Mouse (Mus musculus) megakaryocyte-erythroid progenitor cell, adult 5-6 weeks (primary cell): ENCODE measurements around the gene Nipal3. TPM values are rescaled to one million over a fixed set of nuclear protein-coding genes. Genes with fewer than 3 reads are reported as not detected.

Source experiments
- ATAC-seq: replicated peaks from 2 replicates; pipeline ENCODE4 v1.8.0; 2016; ENCODE audit warnings: mild to moderate bottlenecking, inconsistent platforms; ENCODE audit not compliant: severe bottlenecking, poor library complexity, low FRiP score, low TSS enrichment
- total RNA-seq, 2 experiments: library from RNA; stranded (forward) in 1 of 2; stranded (reverse) in 1 of 2; fragments of 200-1000, 215-1000 nt in 1 of 2; fragments of >200 nt in 1 of 2; fragmentation: Nextera tagmentation in 1 of 2; gene quantifications; 2 replicates each; pipeline ENCODE4 v1.2.3; 2014 to 2017

The Nipal3 gene
- total RNA-seq, 2 experiments from 2014 or later, result 17.0 to 19.2 TPM

GRCm38 (mm10) chr4:135508419-135509039 lies 13.7 kb upstream of the Nipal3 start:
- peak; percentile 32; the same call in 1 of the 2 replicates for ATAC-seq

GRCm38 (mm10) chr4:135507547-135508350 lies 12.9 kb upstream of the Nipal3 start:
- ATAC-seq, result peak; percentile 56

GRCm38 (mm10) chr4:135505794-135506193 lies 11.0 kb upstream of the Nipal3 start:
- peak; percentile 39; the same call in 1 of the 2 replicates for ATAC-seq

- ATAC-seq, result 0 out of 2 replicates have a peak, but pooled peaks have one; percentile 20
Measured at GRCm38 (mm10) chr4:135501587-135501986, 6.7 kb upstream of the Nipal3 start.

GRCm38 (mm10) chr4:135499831-135500230 lies 5.0 kb upstream of the Nipal3 start:
- ATAC-seq, result no peak

GRCm38 (mm10) chr4:135498136-135498535 lies 3.3 kb upstream of the Nipal3 start:
- ATAC-seq, result no peak

- no peak for ATAC-seq
Measured at GRCm38 (mm10) chr4:135495810-135496209, 972 bp upstream of the Nipal3 start.

- no peak for ATAC-seq
Measured at GRCm38 (mm10) chr4:135495397-135495791, 556 bp upstream of the Nipal3 start.

GRCm38 (mm10) chr4:135493691-135494520 lies 932 bp downstream of the Nipal3 start:
- ATAC-seq, result 0 out of 2 replicates have a peak, but pooled peaks have one; percentile 24

GRCm38 (mm10) chr4:135493271-135493670 lies 1.6 kb downstream of the Nipal3 start:
- ATAC-seq, result peak; percentile 31; the same call in 1 of the 2 replicates

- ATAC-seq, result no peak
Measured at GRCm38 (mm10) chr4:135489256-135489655, 5.6 kb downstream of the Nipal3 start.

GRCm38 (mm10) chr4:135486352-135486751 lies 8.5 kb downstream of the Nipal3 start:
- no peak for ATAC-seq

- no peak for ATAC-seq
Measured at GRCm38 (mm10) chr4:135485086-135485485, 9.8 kb downstream of the Nipal3 start.

GRCm38 (mm10) chr4:135480370-135480769 lies 14.5 kb downstream of the Nipal3 start:
- ATAC-seq, result peak; percentile 85

- no peak for ATAC-seq
Measured at GRCm38 (mm10) chr4:135477851-135478250, 17.0 kb downstream of the Nipal3 start.

GRCm38 (mm10) chr4:135463406-135463805 lies 31.4 kb downstream of the Nipal3 start:
- ATAC-seq, result no peak

- ATAC-seq, result no peak
Measured at GRCm38 (mm10) chr4:135453572-135453971, 41.3 kb downstream of the Nipal3 start.

GRCm38 (mm10) chr4:135453164-135453563 lies 41.7 kb downstream of the Nipal3 start:
- ATAC-seq, result no peak

- no peak for ATAC-seq
Measured at GRCm38 (mm10) chr4:135451360-135452015, 43.4 kb downstream of the Nipal3 start.
